Mouse (Mus musculus) skeletal muscle tissue, adult 2 months (tissue): Measurements from ENCODE around the gene Dlst.

Experiments used
- DNase-seq: peaks from one replicate; pipeline ENCODE4 v3.0.0-alpha.2; 2012; ENCODE audit warnings: low read depth, low spot score

Dlst gene

GRCm38 (mm10) chr12:85181475-85182344, 71.1 kb downstream of the Dlst start:
- DNase-seq = no peak

GRCm38 (mm10) chr12:85182345-85182643, 71.7 kb downstream of the Dlst start:
- no peak for DNase-seq

- no peak for DNase-seq
Measured at GRCm38 (mm10) chr12:85182898-85183297, 72.3 kb downstream of the Dlst start.

- no peak for DNase-seq
Measured at GRCm38 (mm10) chr12:85184118-85184517, 73.5 kb downstream of the Dlst start.
